Mouse (Mus musculus): ENCODE measurements around the gene Ubd. TPM values are rescaled to one million over a fixed set of nuclear protein-coding genes. Genes with fewer than 3 reads are reported as not detected.

Ubd gene
- total RNA-seq, 2 experiments from 2014 or later = 0.40 TPM; not detected in 1

Other genes starting within 250 kb of the Ubd start
- gene Ppp1r11, start 242.2 kb upstream of the Ubd start, total RNA-seq (2015) = 61.1 and 68.5 TPM in 2 replicates
- gene Ppp1r11, start 242.2 kb upstream of the Ubd start, total RNA-seq (2017) = 58.5 and 63.3 TPM in 2 replicates
- gene Znrd1, start 235.3 kb upstream of the Ubd start, total RNA-seq (2015) = 85.1 and 90.6 TPM in 2 replicates
- gene Znrd1, start 235.3 kb upstream of the Ubd start, total RNA-seq (2017) = 22.5 and 32.0 TPM in 2 replicates
- 2.2 and 4.3 TPM in 2 replicates for gene Znrd1as, start 235.3 kb upstream of the Ubd start, total RNA-seq (2015)
- 5.7 and 6.5 TPM in 2 replicates for gene Znrd1as, start 235.3 kb upstream of the Ubd start, total RNA-seq (2017)
- not detected in 2 replicates for gene 2410137M14Rik, start 212.7 kb upstream of the Ubd start, total RNA-seq (2015)
- gene 2410137M14Rik, start 212.7 kb upstream of the Ubd start, total RNA-seq (2017) = not detected in 2 replicates
- 0.23 TPM in 1 of 2 replicates, not detected in the other for gene H2-M5, start 204.4 kb upstream of the Ubd start, total RNA-seq (2015)
- not detected in 2 replicates for gene H2-M5, start 204.4 kb upstream of the Ubd start, total RNA-seq (2017)
- not detected in 2 replicates for gene Zfp57, start 192.7 kb upstream of the Ubd start, total RNA-seq (2015)
- not detected in 2 replicates for gene Zfp57, start 192.7 kb upstream of the Ubd start, total RNA-seq (2017)
- not detected in 2 replicates for gene Mog, start 170.5 kb upstream of the Ubd start, total RNA-seq (2015)
- gene Mog, start 170.5 kb upstream of the Ubd start, total RNA-seq (2017) = not detected in 2 replicates
- 12.4 and 14.2 TPM in 2 replicates for gene Gabbr1, start 147.9 kb upstream of the Ubd start, total RNA-seq (2015)
- 5.7 and 10.5 TPM in 2 replicates for gene Gabbr1, start 147.9 kb upstream of the Ubd start, total RNA-seq (2017)
- not detected in 2 replicates for gene Olfr90, start 105.4 kb upstream of the Ubd start, total RNA-seq (2015)
- gene Olfr90, start 105.4 kb upstream of the Ubd start, total RNA-seq (2017) = not detected in 2 replicates
- gene Olfr91, start 95.6 kb upstream of the Ubd start, total RNA-seq (2015) = not detected in 2 replicates
- gene Olfr91, start 95.6 kb upstream of the Ubd start, total RNA-seq (2017) = not detected in 2 replicates
- gene Olfr92, start 73.8 kb upstream of the Ubd start, total RNA-seq (2015) = not detected in 2 replicates
- gene Olfr92, start 73.8 kb upstream of the Ubd start, total RNA-seq (2017) = not detected in 2 replicates
- gene Olfr93, start 32.4 kb upstream of the Ubd start, total RNA-seq (2015) = not detected in 2 replicates
- not detected in 2 replicates for gene Olfr93, start 32.4 kb upstream of the Ubd start, total RNA-seq (2017)
- gene Olfr94, start 7.1 kb downstream of the Ubd start, total RNA-seq (2015) = not detected in 2 replicates
- gene Olfr94, start 7.1 kb downstream of the Ubd start, total RNA-seq (2017) = not detected in 2 replicates
- gene Olfr95, start 19.2 kb downstream of the Ubd start, total RNA-seq (2015) = not detected in 2 replicates
- gene Olfr95, start 19.2 kb downstream of the Ubd start, total RNA-seq (2017) = 0.04 TPM in 1 of 2 replicates, not detected in the other
- not detected in 2 replicates for gene Olfr96, start 26.3 kb downstream of the Ubd start, total RNA-seq (2015)
- gene Olfr96, start 26.3 kb downstream of the Ubd start, total RNA-seq (2017) = not detected in 2 replicates
- gene Olfr97, start 43.4 kb downstream of the Ubd start, total RNA-seq (2015) = not detected in 2 replicates
- not detected in 2 replicates for gene Olfr97, start 43.4 kb downstream of the Ubd start, total RNA-seq (2017)
- not detected in 2 replicates for gene Olfr98, start 69.9 kb downstream of the Ubd start, total RNA-seq (2015)
- gene Olfr98, start 69.9 kb downstream of the Ubd start, total RNA-seq (2017) = not detected in 2 replicates
- 17.4 and 20.9 TPM in 2 replicates for gene H2-M3, start 76.3 kb downstream of the Ubd start, total RNA-seq (2015)
- gene H2-M3, start 76.3 kb downstream of the Ubd start, total RNA-seq (2017) = 42.3 and 45.1 TPM in 2 replicates
- gene Olfr99, start 89.6 kb downstream of the Ubd start, total RNA-seq (2015) = not detected in 2 replicates
- gene Olfr99, start 89.6 kb downstream of the Ubd start, total RNA-seq (2017) = not detected in 2 replicates
- gene Olfr101, start 110.4 kb downstream of the Ubd start, total RNA-seq (2015) = not detected in 2 replicates
- not detected in 2 replicates for gene Olfr101, start 110.4 kb downstream of the Ubd start, total RNA-seq (2017)
- not detected in 2 replicates for gene Olfr102, start 123.2 kb downstream of the Ubd start, total RNA-seq (2015)
- gene Olfr102, start 123.2 kb downstream of the Ubd start, total RNA-seq (2017) = not detected in 2 replicates
- gene Olfr103, start 145.8 kb downstream of the Ubd start, total RNA-seq (2015) = not detected in 2 replicates
- not detected in 2 replicates for gene Olfr103, start 145.8 kb downstream of the Ubd start, total RNA-seq (2017)
- gene Olfr104-ps, start 165.7 kb downstream of the Ubd start, total RNA-seq (2015) = not detected in 2 replicates
- gene Olfr104-ps, start 165.7 kb downstream of the Ubd start, total RNA-seq (2017) = not detected in 2 replicates
- gene Olfr105-ps, start 185.1 kb downstream of the Ubd start, total RNA-seq (2015) = not detected in 2 replicates
- gene Olfr105-ps, start 185.1 kb downstream of the Ubd start, total RNA-seq (2017) = not detected in 2 replicates
- gene Olfr106-ps, start 196.5 kb downstream of the Ubd start, total RNA-seq (2015) = not detected in 2 replicates
- gene Olfr106-ps, start 196.5 kb downstream of the Ubd start, total RNA-seq (2017) = not detected in 2 replicates
- gene Olfr107, start 205.3 kb downstream of the Ubd start, total RNA-seq (2015) = not detected in 2 replicates
- gene Olfr107, start 205.3 kb downstream of the Ubd start, total RNA-seq (2017) = not detected in 2 replicates

Measured in megakaryocyte, adult 5-6 weeks (primary cell).